Mouse (Mus musculus): ENCODE results near the gene Fcgrt.

GRCm38 (mm10) chr7:45067190-45067999 lies 36.3 kb downstream of the Fcgrt start:
- TF ChIP-seq CTCF (IDR thresholded peaks at IDR 0.05; ENCODE audit: borderline replicate concordance, control insufficient read depth, extremely low read depth, insufficient read depth, low read length, poor library complexity) (no peak), POLR2A (IDR thresholded peaks at IDR 0.05; ENCODE audit: control insufficient read depth, extremely low read depth, insufficient read depth, low read length, poor library complexity) (no peak)

Measured in thymus, adult 2 months (tissue).